Mouse (Mus musculus) heart, adult 2 months (tissue): ENCODE measurements around the gene Cfap99. TPM values are rescaled to one million over a fixed set of nuclear protein-coding genes. Genes with fewer than 3 reads are reported as not detected.
A peak's percentile ranks its signal among the peaks of the same experiment; 100 is the strongest.

Experiments
- DNase-seq, 2 experiments: peaks; one replicate each; pipeline ENCODE4 v3.0.0; 2021
- H3K27ac ChIP-seq: fragments of 200-600 bp; 2 replicates; pipeline ENCODE4 v1.8.1; 2022
- H3K27me3 ChIP-seq: fragments of 200-500 bp; 2 replicates; pipeline ENCODE4 v1.6.1; 2012; ENCODE audit warnings: mild to moderate bottlenecking, low read length, inconsistent platforms, mixed read lengths; ENCODE audit not compliant: control insufficient read depth, insufficient read depth
- H3K36me3 ChIP-seq: fragments of 200-500 bp; 2 replicates; pipeline ENCODE4 v1.6.1; 2012; ENCODE audit warnings: low read length, inconsistent platforms; ENCODE audit not compliant: control insufficient read depth, insufficient read depth
- H3K4me1 ChIP-seq: fragments of 200-500 bp; 2 replicates; pipeline ENCODE4 v1.6.1; 2011; ENCODE audit warnings: low read length; ENCODE audit not compliant: control insufficient read depth, insufficient read depth
- H3K4me3 ChIP-seq: fragments of 200-600 bp; 2 replicates; pipeline ENCODE4 v1.8.1; 2022
- H3K79me2 ChIP-seq: fragments of 200-500 bp; replicated peaks from 2 replicates; pipeline ENCODE4 v1.6.1; 2012; ENCODE audit warnings: mild to moderate bottlenecking, inconsistent platforms, low read length, moderate library complexity, mixed read lengths; ENCODE audit not compliant: control insufficient read depth, insufficient read depth
- H3K9ac ChIP-seq: fragments of 200-500 bp; 2 replicates; pipeline ENCODE4 v1.6.1; 2012; ENCODE audit warnings: low read depth, mild to moderate bottlenecking, control low read depth, inconsistent platforms, low read length, mixed read lengths
- CTCF ChIP-seq: fragments of 200-600 bp; IDR thresholded peaks from 2 replicates; pipeline ENCODE4 v1.8.1; 2022; ENCODE audit warnings: antibody characterized with exemption, mild to moderate bottlenecking, moderate library complexity
- EP300 ChIP-seq: fragments of 200-500 bp; IDR thresholded peaks from 2 replicates; pipeline ENCODE4 v1.6.1; 2011; ENCODE audit warnings: low read depth, low read length, control low read depth; ENCODE audit not compliant: insufficient read depth
- POLR2A ChIP-seq: fragments of 200-500 bp; IDR thresholded peaks from 2 replicates; pipeline ENCODE4 v1.6.1; 2011; ENCODE audit warnings: mild to moderate bottlenecking, low read depth, low read length, control low read depth; ENCODE audit not compliant: insufficient read depth
- WGBS: fragments of 180-500 bp; shearing (Covaris S2); methylation state at CpG from one replicate; pipeline ENCODE4 v1.1.7; 2018; 5-methylcytosine and 5-hydroxymethylcytosine counted together
- intact Hi-C: fragments of 180-260 bp; cut with DNase I; formaldehyde crosslinking; loops from one replicate; pipeline ENCODE4 v1.15.1; 2025
- polyA plus RNA-seq: library from polyadenylated mRNA; depleted of rRNA; stranded (reverse); fragments of >200 nt; gene quantifications from 2 replicates; pipeline ENCODE4 v1.2.3, GENCODE M21; 2012
- total RNA-seq, 2 experiments: library from RNA; stranded (reverse); gene quantifications; 2 replicates each; pipeline ENCODE4 v1.2.3; 2021

Cfap99 gene
- total and polyA plus RNA-seq, 3 experiments, result not detected

DNA sequence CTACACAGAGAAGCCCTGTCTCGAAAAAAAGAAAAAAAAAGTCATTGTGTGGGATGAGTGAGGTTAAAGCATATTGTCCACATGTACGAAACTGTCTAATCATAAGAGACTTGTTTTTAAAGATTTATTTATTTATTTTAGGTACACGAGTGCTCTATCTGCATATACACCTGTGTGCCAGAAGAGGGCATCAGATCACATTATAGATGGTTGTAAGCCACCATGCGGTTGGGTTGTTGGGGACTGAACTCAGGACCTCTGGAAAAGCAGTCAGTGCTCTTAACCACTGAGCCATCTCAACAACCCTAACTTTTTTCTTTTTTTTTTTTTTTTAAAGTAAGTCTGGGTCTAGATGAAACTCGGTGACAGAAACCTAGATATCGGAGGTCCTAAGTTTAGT, 5.0 kb downstream of the Cfap99 start:
- intact Hi-C loops, result no loop called here
- Histone ChIP-seq H3K27ac (no peak overlapping the region), H3K79me2 (no peaks in the 10 kb centered on the region), H3K4me3 (no peak overlapping the region), H3K4me1 (peaks cover 1% of the 10 kb centered on the region), H3K9ac (no peak overlapping the region), H3K36me3 (no peaks in the 10 kb centered on the region), H3K27me3 (peaks cover 3% of the 10 kb centered on the region)
- WGBS, result 86% methylated on average over 6 of the region's 6 CpGs
- TF ChIP-seq POLR2A (no peak), CTCF (peak; percentile 42)
- DNase-seq, result no peak

DNA sequence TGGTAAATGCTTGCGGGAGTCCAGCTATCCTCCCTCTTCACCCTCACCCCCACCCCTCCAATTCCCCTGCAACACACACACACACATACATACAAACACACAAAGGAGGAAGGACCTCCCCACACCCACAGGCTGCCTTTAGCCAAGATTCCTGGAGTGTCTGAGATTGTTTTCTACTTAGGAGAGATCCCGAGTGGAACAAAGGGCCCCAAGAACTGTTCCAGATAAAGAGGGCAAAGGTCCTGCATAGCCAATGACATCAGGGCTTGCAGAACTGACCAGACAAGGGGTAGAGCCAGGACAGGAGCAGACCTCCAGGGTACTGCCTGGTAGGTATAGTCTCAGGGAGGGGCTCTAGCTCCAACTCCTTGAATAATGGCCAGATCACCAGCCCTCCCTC, 6.3 kb downstream of the Cfap99 start:
- no peak overlapping the region for H3K9ac ChIP-seq
- peak; percentile 21 to 26 for DNase-seq
- intact Hi-C loops, result no loop called here
- TF ChIP-seq CTCF (no peak), EP300 (no peak), POLR2A (no peak)
- H3K4me3 ChIP-seq, result no peak overlapping the region
- no peaks in the 10 kb centered on the region for H3K36me3 ChIP-seq
- H3K4me1 ChIP-seq, result peaks cover 1% of the 10 kb centered on the region; the same call in 1 of the 2 replicates
- no peak overlapping the region for H3K27ac ChIP-seq
- H3K79me2 ChIP-seq, result no peaks in the 10 kb centered on the region
- 20% methylated on average over 2 of the region's 2 CpGs for WGBS
- no peaks in the 10 kb centered on the region for H3K27me3 ChIP-seq

DNA sequence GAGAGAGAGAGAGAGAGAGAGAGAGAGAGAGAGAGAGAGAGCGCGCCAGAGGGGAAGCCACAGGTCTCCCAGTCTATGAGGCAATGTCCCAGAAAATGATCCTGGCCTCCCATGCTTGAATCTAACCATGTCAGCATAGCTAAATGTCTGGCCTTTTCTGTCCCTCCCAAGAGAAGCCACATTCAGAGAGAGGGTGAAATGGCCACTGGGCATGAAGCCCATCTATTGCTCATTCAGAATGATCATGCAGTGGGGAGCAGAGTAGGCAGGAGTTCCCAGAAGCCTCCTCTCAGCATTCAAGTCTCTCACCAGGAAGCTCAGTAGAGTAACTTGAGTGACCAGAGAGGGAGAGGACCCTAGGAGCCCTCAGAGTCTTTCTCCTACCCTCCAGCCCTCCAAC, 6.7 kb downstream of the Cfap99 start:
- Histone ChIP-seq H3K4me1 (peaks cover 1% of the 10 kb centered on the region; the same call in 1 of the 2 replicates), H3K36me3 (no peaks in the 10 kb centered on the region), H3K27me3 (no peaks in the 10 kb centered on the region), H3K27ac (no peak overlapping the region), H3K9ac (no peak overlapping the region), H3K4me3 (no peak overlapping the region), H3K79me2 (no peaks in the 10 kb centered on the region)
- DNase-seq, result no peak
- WGBS, result 41% methylated on average over 2 of the region's 2 CpGs
- no peak for TF ChIP-seq POLR2A
- TF ChIP-seq EP300, result no peak
- TF ChIP-seq CTCF, result no peak
- intact Hi-C loops, result no loop called here

GRCm38 (mm10) chr5:34298061-34298460, 9.7 kb downstream of the Cfap99 start:
- no peak for DNase-seq
- Histone ChIP-seq H3K4me3 (no peak overlapping the region), H3K9ac (no peak overlapping the region), H3K36me3 (no peaks in the 10 kb centered on the region), H3K4me1 (peaks cover 1% of the 10 kb centered on the region; the same call in 1 of the 2 replicates), H3K27ac (no peak overlapping the region), H3K27me3 (no peaks in the 10 kb centered on the region), H3K79me2 (no peaks in the 10 kb centered on the region)
- TF ChIP-seq POLR2A, result no peak
- TF ChIP-seq EP300, result no peak
- TF ChIP-seq CTCF, result no peak
- intact Hi-C loops, result no loop called here
- 76% methylated on average over 4 of the region's 4 CpGs for WGBS

DNA sequence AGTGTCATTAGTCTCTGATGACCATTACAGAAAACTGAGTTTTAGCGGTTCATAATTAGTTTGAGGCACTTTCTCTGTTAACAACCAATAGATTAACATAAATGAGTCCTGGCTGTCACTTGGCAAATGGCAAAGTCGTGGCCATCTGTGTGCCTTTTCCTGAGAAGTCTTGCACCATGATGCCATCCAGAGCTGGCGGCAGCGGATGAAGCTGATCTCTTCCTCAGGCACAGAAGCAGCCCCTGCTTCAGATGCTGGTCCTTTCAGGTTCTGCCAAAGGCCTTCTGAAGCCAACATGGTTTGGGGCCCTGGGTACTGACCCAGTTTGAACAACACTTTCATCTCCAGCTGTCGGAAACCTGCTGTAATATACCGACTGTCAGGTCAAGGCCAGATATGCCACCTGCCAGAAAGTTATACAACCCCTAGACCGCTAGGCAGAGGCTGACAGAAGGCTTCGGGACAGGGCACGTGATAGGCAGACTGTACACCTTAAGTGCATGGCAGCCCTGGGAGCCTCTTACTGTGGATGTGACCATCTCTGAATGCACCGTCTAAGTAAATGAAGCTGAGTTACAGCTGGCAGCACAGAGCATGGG, 10.6 kb downstream of the Cfap99 start:
- H3K27ac ChIP-seq, result no peak overlapping the region
- H3K4me3 ChIP-seq, result no peak overlapping the region
- H3K4me1 ChIP-seq, result peaks cover 1% of the 10 kb centered on the region; the same call in 1 of the 2 replicates
- no peak overlapping the region for H3K9ac ChIP-seq
- intact Hi-C loops, result no loop called here
- H3K36me3 ChIP-seq, result no peaks in the 10 kb centered on the region
- H3K79me2 ChIP-seq, result no peaks in the 10 kb centered on the region
- DNase-seq, result no peak
- 90% methylated on average over 10 of the region's 10 CpGs for WGBS
- H3K27me3 ChIP-seq, result no peaks in the 10 kb centered on the region
- TF ChIP-seq POLR2A, result no peak
- TF ChIP-seq EP300, result no peak
- TF ChIP-seq CTCF, result no peak

GRCm38 (mm10) chr5:34302377-34302776, 14.0 kb downstream of the Cfap99 start:
- no peak overlapping the region for H3K9ac ChIP-seq
- 67% methylated on average over 7 of the region's 7 CpGs for WGBS
- H3K79me2 ChIP-seq, result no peaks in the 10 kb centered on the region
- H3K4me1 ChIP-seq, result no peaks in the 10 kb centered on the region
- no peak overlapping the region for H3K27ac ChIP-seq
- H3K4me3 ChIP-seq, result no peak overlapping the region
- no peak for TF ChIP-seq EP300
- TF ChIP-seq POLR2A, result no peak
- TF ChIP-seq CTCF, result no peak
- intact Hi-C loops, result no loop called here
- H3K36me3 ChIP-seq, result no peaks in the 10 kb centered on the region
- H3K27me3 ChIP-seq, result no peaks in the 10 kb centered on the region
- DNase-seq, result no peak
